Mouse (Mus musculus): ENCODE data around the gene Daw1.

Gene Daw1

GRCm38 (mm10) chr1:83187154-83187553, 27.6 kb downstream of the Daw1 start:
- DNase-seq (ENCODE audit: low spot score in 2 of 2) = peak; percentile 64 to 73

GRCm38 (mm10) chr1:83209981-83210380, 50.4 kb downstream of the Daw1 start:
- no peak for DNase-seq (ENCODE audit: low spot score in 2 of 2)

- peak; percentile 8 to 53 for DNase-seq (ENCODE audit: low spot score in 2 of 2)
These were observed 58.7 kb downstream of the Daw1 start for GRCm38 (mm10) chr1:83218260-83218659.

- no peak for DNase-seq (ENCODE audit: low spot score in 2 of 2)
These were observed 63.5 kb downstream of the Daw1 start for GRCm38 (mm10) chr1:83223072-83223471.

- no peak for DNase-seq (ENCODE audit: low spot score in 2 of 2)
These were observed 64.9 kb downstream of the Daw1 start for GRCm38 (mm10) chr1:83224423-83224960.

GRCm38 (mm10) chr1:83227946-83228345, 68.4 kb downstream of the Daw1 start:
- DNase-seq (ENCODE audit: low spot score in 2 of 2) = no peak

GRCm38 (mm10) chr1:83248235-83248746, 88.7 kb downstream of the Daw1 start:
- DNase-seq (ENCODE audit: low spot score in 2 of 2) = no peak

- DNase-seq (ENCODE audit: low spot score in 2 of 2) = no peak
These were observed 92.2 kb downstream of the Daw1 start for GRCm38 (mm10) chr1:83251746-83252145.
